Mouse (Mus musculus) adrenal gland, postnatal 0 days (tissue): ENCODE results near the gene Tnfrsf23. TPM values are rescaled to one million over a fixed set of nuclear protein-coding genes. Genes with fewer than 3 reads are reported as not detected.

Experiments
- polyA plus RNA-seq: library from polyadenylated mRNA; unstranded; fragments of >200 nt; fragmentation: Nextera tagmentation; extraction: Ambion mirVana; gene quantifications from 2 replicates; pipeline ENCODE4 v1.2.1, GENCODE M21; 2015

The Tnfrsf23 gene
- 2.4 and 3.1 TPM in 2 replicates for polyA plus RNA-seq

DNA sequence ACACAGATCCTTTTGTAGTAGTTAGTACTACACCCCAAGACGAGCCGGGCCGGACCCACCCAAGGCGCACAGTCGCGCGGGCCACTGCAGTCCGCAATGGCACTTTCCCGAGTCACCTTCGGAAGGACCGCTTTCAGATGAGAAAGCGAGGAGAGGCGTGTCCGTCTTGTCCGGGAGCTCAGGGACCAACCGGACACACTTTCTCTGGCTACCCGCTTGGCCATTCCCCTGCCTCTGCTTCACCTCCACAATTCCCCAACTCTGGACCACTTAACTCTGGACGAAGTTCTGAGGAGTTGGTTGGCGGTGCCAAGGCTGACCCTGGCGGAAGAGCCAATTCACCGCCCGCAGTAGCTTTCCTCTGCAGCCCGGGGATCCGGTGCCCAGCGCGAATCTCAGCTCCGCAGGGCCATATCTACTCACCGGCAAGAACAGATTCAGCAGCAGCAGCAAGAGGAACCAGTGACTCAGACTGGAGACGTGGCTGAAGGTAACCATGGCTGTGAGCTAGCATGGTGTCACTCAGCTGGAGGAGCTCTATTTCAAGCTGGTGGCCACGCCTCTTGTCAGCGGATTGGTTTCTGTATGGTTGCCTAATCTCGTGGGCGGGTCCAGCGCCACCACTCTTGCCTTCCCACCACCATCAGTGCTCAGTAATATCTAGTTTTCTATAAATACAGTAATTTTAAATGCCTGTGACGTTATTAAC, at the start of gene Tnfrsf23:
Gene Tnfrsf23 (minus strand): TSS at position 514 of the 709 bp plus-strand sequence.

DNA sequence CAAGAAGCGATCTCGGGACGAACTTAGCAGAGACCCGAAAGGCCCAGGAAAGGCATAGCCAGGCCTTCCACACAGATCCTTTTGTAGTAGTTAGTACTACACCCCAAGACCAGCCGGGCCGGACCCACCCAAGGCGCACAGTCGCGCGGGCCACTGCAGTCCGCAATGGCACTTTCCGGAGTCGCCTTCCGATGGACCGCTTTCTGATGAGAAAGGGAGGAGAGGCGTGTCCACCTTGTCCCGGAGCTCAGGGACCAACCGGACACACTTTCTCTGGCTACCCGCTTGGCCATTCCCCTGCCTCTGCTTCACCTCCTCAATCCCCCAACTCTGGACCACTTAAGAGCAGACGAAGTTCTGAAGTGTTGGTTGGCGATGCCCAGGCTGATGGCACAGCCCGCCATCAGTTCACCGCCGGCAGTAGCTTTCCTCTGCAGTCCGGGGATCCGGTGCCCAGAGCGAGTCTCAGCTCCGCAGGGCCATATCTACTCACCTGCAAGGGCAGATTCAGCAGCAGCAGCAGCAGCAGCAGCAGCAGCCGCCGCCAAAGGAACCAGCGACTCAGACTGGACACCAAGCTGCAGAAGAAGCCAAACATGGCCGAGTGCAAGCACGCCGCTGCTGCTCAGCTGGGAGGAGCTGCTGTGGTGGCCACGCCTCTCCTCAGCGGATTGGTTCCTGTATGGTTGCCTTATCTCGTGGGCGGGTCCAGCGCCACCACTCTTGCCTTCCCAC, 36.5 kb downstream of the Tnfrsf23 start, which contains the start of gene Tnfrsf22:
Gene Tnfrsf22 (minus strand): TSS at position 628 of the 735 bp plus-strand sequence.

GRCm38 (mm10) chr7:143628540-143628939, 57.1 kb downstream of the Tnfrsf23 start, which contains the start of gene Tnfrsf26:
Gene Tnfrsf26, minus strand, starts transcription at chr7:143628722.

Other genes starting within 250 kb of the Tnfrsf23 start
- gene Cdkn1c, start 224.8 kb downstream of the Tnfrsf23 start, polyA plus RNA-seq = 1,242 and 2,192 TPM in 2 replicates
- 2.0 and 3.3 TPM in 2 replicates for gene Slc22a18, start 212.1 kb downstream of the Tnfrsf23 start, polyA plus RNA-seq
- gene Phlda2, start 182.7 kb downstream of the Tnfrsf23 start, polyA plus RNA-seq = 5.1 and 5.2 TPM in 2 replicates
- 116 and 140 TPM in 2 replicates for gene Nap1l4, start 136.8 kb downstream of the Tnfrsf23 start, polyA plus RNA-seq
- 21.6 and 29.9 TPM in 2 replicates for gene Cars, start 85.8 kb downstream of the Tnfrsf23 start, polyA plus RNA-seq
- gene Tnfrsf26, start 57.1 kb downstream of the Tnfrsf23 start, polyA plus RNA-seq = 0.84 and 0.88 TPM in 2 replicates
- gene Tnfrsf22, start 36.2 kb downstream of the Tnfrsf23 start, polyA plus RNA-seq = 3.5 and 5.0 TPM in 2 replicates
- 17.7 and 22.4 TPM in 2 replicates for gene Osbpl5, start 71.1 kb upstream of the Tnfrsf23 start, polyA plus RNA-seq
- gene Mrgprg, start 81.1 kb upstream of the Tnfrsf23 start, polyA plus RNA-seq = 0.37 and 0.84 TPM in 2 replicates
- gene Mrgpre, start 98.6 kb upstream of the Tnfrsf23 start, polyA plus RNA-seq = 1.9 and 4.8 TPM in 2 replicates
- 4.5 and 9.0 TPM in 2 replicates for gene Nadsyn1, start 137.0 kb upstream of the Tnfrsf23 start, polyA plus RNA-seq
- gene Dhcr7, start 137.3 kb upstream of the Tnfrsf23 start, polyA plus RNA-seq = 97.3 and 187 TPM in 2 replicates
- gene Gm498, start 181.0 kb upstream of the Tnfrsf23 start, polyA plus RNA-seq = not detected in 2 replicates